Mouse (Mus musculus): Measurements from ENCODE around the gene Efhd1. TPM values are rescaled to one million over a fixed set of nuclear protein-coding genes. Genes with fewer than 3 reads are reported as not detected.

The Efhd1 gene
- polyA plus RNA-seq, 1 experiment from 2014 or later, result 1.1 TPM

DNA sequence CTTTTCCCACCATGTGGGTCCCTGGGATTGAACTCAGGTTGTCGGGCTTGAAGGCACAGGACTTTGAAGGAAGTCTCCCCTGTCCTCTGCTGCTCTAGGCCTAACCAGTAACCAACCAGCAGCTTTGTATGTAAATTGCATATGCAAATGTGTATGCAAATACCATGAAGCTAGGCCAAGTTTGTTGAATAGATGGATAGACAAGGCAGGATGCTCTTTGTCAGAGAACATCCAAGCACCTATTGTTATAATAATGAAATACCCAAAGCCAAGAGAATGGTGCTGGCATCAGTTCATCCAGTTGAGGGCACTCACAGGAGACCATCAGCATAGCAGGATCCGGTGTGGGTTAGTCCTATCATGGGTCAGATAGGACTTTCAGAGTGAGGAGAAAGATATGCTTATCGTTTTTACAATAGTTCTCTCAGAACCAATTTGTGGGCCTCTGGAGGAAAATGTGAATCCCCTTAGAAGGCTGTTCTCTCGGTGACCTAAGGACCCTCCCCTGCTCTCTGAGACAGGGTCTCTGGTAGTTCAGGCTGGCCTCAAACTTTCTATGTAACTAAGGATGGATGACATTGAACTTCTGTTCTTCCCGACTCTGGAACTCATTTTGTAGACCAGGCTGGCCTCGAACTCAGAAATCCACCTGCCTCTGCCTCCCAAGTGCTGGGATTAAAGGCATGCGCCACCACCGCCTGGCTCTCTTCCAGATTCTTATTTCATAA, 49.8 kb downstream of the Efhd1 start:
- H3K27ac ChIP-seq, result no peak overlapping the region
- H3K4me3 ChIP-seq, result no peak overlapping the region
- H3K9me3 ChIP-seq (replicated peaks), result peaks cover 5% of the 10 kb centered on the region; the same call in 1 of the 2 replicates
- no peaks in the 10 kb centered on the region for H3K36me3 ChIP-seq (ENCODE audit: poor library complexity, severe bottlenecking)
- H3K9ac ChIP-seq, result no peak overlapping the region
- peaks cover 7% of the 10 kb centered on the region; the same call in 1 of the 2 replicates for H3K4me1 ChIP-seq
- WGBS, result 92% methylated on average over 8 of the region's 8 CpGs
- ATAC-seq, result no peak
- no peak overlapping the region for H3K4me2 ChIP-seq
- no peaks in the 10 kb centered on the region for H3K27me3 ChIP-seq

DNA sequence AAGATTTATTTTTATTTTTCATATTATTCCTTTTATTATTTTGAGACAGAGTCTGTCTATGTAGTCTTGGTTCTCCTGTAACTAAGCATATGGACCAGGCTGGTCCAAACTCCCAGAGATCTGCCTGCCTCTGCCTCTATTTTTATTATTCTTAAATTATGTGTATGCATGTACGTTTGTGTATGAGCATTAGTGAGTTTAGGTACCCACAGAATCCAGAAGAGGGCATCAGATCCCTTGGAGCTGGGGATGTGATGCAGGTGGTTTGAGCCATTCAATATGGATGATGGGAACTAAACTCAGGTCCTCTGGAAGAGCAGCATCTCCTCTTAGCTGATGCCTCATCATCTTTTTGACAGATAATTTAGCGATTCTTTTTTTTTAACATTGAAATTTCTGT, 51.3 kb downstream of the Efhd1 start:
- H3K4me1 ChIP-seq, result peaks cover 7% of the 10 kb centered on the region; the same call in 1 of the 2 replicates
- H3K4me2 ChIP-seq, result no peak overlapping the region
- H3K9ac ChIP-seq, result no peak overlapping the region
- no peaks in the 10 kb centered on the region for H3K36me3 ChIP-seq (ENCODE audit: poor library complexity, severe bottlenecking)
- no peak for ATAC-seq
- H3K27ac ChIP-seq, result no peak overlapping the region
- 89% methylated on average over 2 of the region's 2 CpGs for WGBS
- H3K9me3 ChIP-seq (replicated peaks), result peaks cover 17% of the 10 kb centered on the region
- no peak overlapping the region for H3K4me3 ChIP-seq
- no peaks in the 10 kb centered on the region for H3K27me3 ChIP-seq

DNA sequence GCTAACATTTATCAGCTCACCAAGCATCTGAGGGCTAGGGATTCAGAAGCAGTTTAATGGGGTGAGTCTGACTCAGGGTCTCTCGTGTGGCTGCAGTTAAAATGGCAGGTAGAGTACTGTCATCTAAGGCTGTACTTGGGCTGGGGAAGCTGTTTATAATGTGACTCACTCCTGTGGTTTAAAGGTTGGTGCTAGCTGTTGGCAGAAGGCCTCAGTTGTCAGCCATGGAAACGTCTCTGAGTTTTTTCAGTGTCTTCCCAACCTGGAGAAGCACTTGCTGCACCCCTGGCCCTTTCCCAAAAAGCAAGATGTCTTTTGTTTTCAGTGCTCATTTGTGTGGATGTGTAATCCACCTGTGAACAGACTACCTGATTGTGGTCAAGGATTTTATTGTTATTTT, 51.7 kb downstream of the Efhd1 start:
- no peak overlapping the region for H3K27ac ChIP-seq
- ATAC-seq, result no peak
- H3K27me3 ChIP-seq, result no peaks in the 10 kb centered on the region
- 70% methylated on average over 2 of the region's 2 CpGs for WGBS
- H3K9me3 ChIP-seq (replicated peaks), result peaks cover 21% of the 10 kb centered on the region
- H3K4me2 ChIP-seq, result no peak overlapping the region
- H3K36me3 ChIP-seq (ENCODE audit: poor library complexity, severe bottlenecking), result no peaks in the 10 kb centered on the region
- no peak overlapping the region for H3K4me3 ChIP-seq
- H3K4me1 ChIP-seq, result peaks cover 7% of the 10 kb centered on the region; the same call in 1 of the 2 replicates
- no peak overlapping the region for H3K9ac ChIP-seq

DNA sequence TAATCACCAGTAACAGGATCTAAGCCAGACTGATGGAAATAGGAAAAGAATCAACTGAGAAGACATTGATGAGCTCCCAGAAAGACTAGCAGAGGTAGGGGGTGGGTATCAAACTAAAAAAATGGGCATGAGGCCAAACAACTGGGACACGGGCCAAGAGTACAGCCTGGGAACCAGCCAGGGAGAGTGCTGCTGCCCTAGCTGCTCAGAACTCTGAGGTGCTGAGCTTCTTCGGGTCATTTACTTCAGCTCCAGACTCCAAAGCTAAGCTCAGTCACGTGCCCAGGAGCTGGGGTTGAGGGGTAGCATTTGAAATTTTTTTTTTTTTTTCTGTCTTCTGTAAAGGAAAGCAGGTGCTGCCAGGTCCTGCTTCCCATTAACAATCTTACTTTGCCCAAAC, 52.5 kb downstream of the Efhd1 start:
- H3K9ac ChIP-seq, result no peak overlapping the region
- H3K9me3 ChIP-seq (replicated peaks), result peaks cover 29% of the 10 kb centered on the region
- no peak for ATAC-seq
- WGBS, result 37% methylated on average over 3 of the region's 3 CpGs
- H3K36me3 ChIP-seq (ENCODE audit: poor library complexity, severe bottlenecking), result no peaks in the 10 kb centered on the region
- no peaks in the 10 kb centered on the region for H3K27me3 ChIP-seq
- H3K4me3 ChIP-seq, result no peak overlapping the region
- no peak overlapping the region for H3K4me2 ChIP-seq
- no peak overlapping the region for H3K27ac ChIP-seq
- H3K4me1 ChIP-seq, result peaks cover 7% of the 10 kb centered on the region; the same call in 1 of the 2 replicates

DNA sequence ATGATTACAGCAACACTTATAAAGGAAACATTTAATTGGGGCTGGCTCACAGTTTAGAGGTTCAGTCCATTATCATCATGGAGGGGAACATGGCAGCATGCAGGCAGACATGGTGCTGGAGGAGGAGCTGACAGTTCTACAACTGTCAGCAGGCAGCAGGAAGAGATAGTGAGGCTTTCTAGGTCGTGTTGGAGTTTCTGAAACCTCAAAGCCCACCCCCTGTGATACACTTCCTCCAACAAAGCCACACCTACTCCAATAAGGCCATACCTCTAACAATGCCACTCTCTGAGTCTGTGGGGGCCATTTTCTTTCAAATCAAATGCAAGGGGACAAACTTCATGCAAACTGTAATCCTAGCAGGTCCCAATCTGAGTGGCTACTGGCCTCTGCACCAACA, 56.9 kb downstream of the Efhd1 start:
- Histone ChIP-seq H3K27me3 (no peaks in the 10 kb centered on the region), H3K27ac (no peak overlapping the region), H3K4me2 (no peak overlapping the region), H3K36me3 (ENCODE audit: poor library complexity, severe bottlenecking) (no peaks in the 10 kb centered on the region), H3K9me3 (replicated peaks) (peaks cover 31% of the 10 kb centered on the region), H3K4me3 (no peak overlapping the region), H3K4me1 (peaks cover 7% of the 10 kb centered on the region; the same call in 1 of the 2 replicates), H3K9ac (no peak overlapping the region)
- no peak for ATAC-seq
- 5% methylated on average over 1 of the region's 1 CpGs for WGBS

DNA sequence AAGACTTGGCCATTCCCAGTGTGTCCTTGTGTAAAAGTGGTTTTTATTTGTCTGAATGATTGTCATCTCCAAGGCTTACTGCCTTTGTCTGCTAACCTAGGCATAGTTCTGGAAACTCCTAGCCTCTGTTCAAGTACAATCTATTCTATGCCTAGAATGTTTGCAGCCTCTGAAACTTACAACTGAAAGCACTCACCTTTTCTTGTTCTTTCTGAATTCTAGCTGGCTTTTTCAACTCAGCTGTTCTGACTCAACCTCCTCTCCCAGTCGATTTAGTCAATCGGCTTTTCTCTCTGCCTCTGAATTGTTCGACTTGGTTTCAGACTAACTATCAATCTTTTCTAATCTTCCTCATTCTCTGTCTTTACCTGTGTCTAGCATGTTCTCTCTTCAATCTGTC, 58.6 kb downstream of the Efhd1 start:
- H3K27me3 ChIP-seq, result no peaks in the 10 kb centered on the region
- H3K4me1 ChIP-seq, result peaks cover 2% of the 10 kb centered on the region
- H3K4me2 ChIP-seq, result no peak overlapping the region
- no peak for ATAC-seq
- H3K36me3 ChIP-seq (ENCODE audit: poor library complexity, severe bottlenecking), result no peaks in the 10 kb centered on the region
- H3K9ac ChIP-seq, result no peak overlapping the region
- 91% methylated on average over 3 of the region's 3 CpGs for WGBS
- peaks cover 31% of the 10 kb centered on the region for H3K9me3 ChIP-seq (replicated peaks)
- H3K4me3 ChIP-seq, result no peak overlapping the region
- no peak overlapping the region for H3K27ac ChIP-seq

DNA sequence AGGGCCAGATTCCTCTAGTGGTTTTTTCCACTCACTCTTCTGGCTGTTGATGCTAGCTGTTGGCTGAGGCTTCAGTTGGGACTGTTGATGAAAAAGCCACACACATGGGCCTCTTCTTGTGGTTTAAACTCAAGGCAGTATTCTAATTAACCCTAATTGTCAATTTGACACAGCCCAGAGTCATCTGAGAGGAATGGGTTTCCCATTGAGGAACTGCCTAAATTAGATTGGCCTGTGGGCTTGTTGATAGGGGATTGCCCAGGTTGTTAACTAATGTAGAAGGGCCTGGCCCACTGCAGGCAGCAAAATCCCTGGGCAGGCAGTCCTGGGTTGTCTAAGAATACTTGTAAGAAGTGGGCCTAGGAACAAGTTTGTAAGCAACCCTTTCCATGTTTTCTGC, 60.5 kb downstream of the Efhd1 start:
- Histone ChIP-seq H3K27ac (no peak overlapping the region), H3K36me3 (ENCODE audit: poor library complexity, severe bottlenecking) (no peaks in the 10 kb centered on the region), H3K4me1 (peaks cover 15% of the 10 kb centered on the region), H3K9ac (no peak overlapping the region), H3K27me3 (no peaks in the 10 kb centered on the region), H3K4me2 (no peak overlapping the region), H3K4me3 (no peak overlapping the region), H3K9me3 (replicated peaks) (peaks cover 21% of the 10 kb centered on the region)
- ATAC-seq, result no peak

DNA sequence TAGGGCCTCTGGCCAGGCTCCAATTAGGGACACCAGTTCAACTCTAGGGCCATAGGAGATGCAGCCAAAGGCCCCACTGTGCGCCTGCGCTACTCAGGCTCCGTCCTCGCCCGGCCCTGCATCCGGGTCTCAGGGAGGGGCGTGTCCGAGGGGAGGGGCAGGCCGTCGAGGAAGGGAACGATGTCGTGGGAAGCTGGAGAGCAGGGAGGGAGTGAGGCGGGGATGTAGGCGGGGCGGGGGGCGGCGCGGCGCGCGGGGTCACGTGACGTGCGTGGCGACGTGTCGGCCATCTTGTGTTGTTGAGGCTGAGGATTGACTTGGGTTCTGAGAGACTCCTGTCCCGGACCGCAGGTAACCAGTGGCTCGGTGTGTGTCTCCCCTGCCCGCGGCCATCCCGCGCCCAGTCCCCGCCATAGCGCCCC, 62.6 kb downstream of the Efhd1 start, which contains the start of gene Gigyf2:
Gigyf2 (plus strand) TSS at position 257 of the 422 bp plus-strand sequence.
- H3K36me3 ChIP-seq (ENCODE audit: poor library complexity, severe bottlenecking), result peaks cover 3% of the 10 kb centered on the region; the same call in 1 of the 2 replicates
- H3K4me1 ChIP-seq, result peaks cover 15% of the 10 kb centered on the region
- WGBS, result 0% methylated on average over 18 of the region's 36 CpGs
- peak; percentile 97 for ATAC-seq
- peak within 1 kb of the TSS; percentile 84 for H3K4me2 ChIP-seq
- H3K27ac ChIP-seq, result peak within 1 kb of the TSS; percentile 89
- peak within 1 kb of the TSS; percentile 95 for H3K9ac ChIP-seq
- H3K27me3 ChIP-seq, result no peaks in the 10 kb centered on the region
- peaks cover 1% of the 10 kb centered on the region; the same call in 1 of the 2 replicates for H3K9me3 ChIP-seq (replicated peaks)
- H3K4me3 ChIP-seq, result peak within 1 kb of the TSS; percentile 97

DNA sequence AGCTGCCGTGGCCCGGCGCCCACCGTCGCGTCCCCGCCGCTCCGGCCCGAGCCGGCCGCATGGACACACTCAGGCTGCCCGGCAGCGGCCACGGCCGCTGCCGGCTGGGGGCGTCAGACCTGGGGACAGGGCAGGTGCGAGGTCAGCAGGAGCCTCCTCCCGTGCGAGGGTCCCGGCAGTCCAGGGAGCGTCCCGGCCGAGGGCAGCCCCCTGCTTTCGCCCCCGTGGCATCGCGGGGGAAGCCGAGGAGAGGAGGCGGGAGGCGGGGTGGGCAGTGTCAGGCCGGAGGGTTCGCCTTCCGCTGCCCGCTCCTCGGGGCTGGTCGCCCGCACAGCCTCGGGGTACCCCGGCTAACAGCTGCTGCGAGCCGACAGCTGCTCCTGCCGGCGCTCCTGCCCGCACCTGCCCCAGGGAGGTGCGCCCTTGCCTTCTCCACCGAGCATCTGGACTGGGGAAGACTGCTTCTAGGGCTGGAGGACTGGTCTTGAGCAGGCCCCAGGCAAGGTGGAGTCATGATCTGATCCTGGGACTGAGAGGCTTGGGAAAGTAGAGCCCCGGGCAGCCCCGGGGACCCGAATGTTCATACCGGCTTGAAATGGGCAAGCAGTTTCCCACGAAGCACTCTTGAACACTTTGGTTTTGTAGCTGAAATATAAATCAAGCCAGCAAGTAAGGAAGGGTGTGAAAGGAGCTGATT, 63.1 kb downstream of the Efhd1 start:
- no peaks in the 10 kb centered on the region for H3K9me3 ChIP-seq (replicated peaks)
- peak; percentile 58 for ATAC-seq
- H3K27ac ChIP-seq, result peak overlapping the region; percentile 89
- peaks cover 3% of the 10 kb centered on the region; the same call in 1 of the 2 replicates for H3K36me3 ChIP-seq (ENCODE audit: poor library complexity, severe bottlenecking)
- H3K4me1 ChIP-seq, result peaks cover 15% of the 10 kb centered on the region
- no peaks in the 10 kb centered on the region for H3K27me3 ChIP-seq
- WGBS, result under 1% methylated on average over 41 of the region's 53 CpGs
- H3K9ac ChIP-seq, result peak overlapping the region; percentile 95
- H3K4me2 ChIP-seq, result peak overlapping the region; percentile 84
- H3K4me3 ChIP-seq, result peak overlapping the region; percentile 97

DNA sequence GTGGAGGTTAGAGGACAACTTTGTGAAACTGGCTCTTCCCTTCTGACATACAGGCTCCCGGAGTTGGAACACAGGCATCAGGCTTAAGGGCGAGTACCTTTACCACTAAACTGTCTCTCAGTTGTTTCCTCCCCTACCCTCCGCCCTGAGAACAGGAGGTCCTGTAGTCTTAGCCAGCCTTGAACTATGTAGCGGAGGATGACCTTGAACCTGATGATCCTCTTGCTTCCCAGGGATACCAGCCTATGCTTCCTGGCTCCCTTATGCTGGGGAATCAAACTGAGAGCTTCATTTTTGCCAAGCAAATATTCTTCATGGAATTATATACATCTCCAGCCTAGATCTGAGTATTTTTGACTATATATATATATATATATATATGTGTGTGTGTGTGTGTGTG, 67.6 kb downstream of the Efhd1 start:
- Histone ChIP-seq H3K36me3 (ENCODE audit: poor library complexity, severe bottlenecking) (peaks cover 30% of the 10 kb centered on the region), H3K27ac (no peak overlapping the region), H3K9me3 (replicated peaks) (no peaks in the 10 kb centered on the region), H3K27me3 (no peaks in the 10 kb centered on the region), H3K4me2 (no peak overlapping the region), H3K4me3 (no peak overlapping the region), H3K4me1 (peaks cover 15% of the 10 kb centered on the region), H3K9ac (no peak overlapping the region)
- WGBS, result 96% methylated on average over 4 of the region's 4 CpGs
- no peak for ATAC-seq

DNA sequence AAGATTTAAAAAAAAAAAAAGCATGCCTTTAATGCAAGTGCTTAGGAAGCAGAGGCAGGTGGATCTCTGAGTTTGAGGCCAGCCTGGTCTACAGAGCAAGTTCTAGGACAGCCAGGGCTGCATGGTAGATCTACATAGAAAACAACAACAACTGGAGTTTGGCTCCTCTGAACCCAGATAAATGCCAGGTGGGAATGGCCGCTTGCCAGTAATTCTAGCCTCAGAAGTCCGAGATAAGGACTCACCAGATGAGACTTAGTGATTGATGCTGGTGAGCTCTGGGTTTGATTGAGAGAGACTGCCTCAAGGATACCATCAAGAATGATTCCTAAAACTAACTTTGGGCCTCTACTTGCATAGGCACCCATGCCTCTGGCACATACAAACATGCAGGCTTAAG, 86.4 kb downstream of the Efhd1 start:
- WGBS, result 96% methylated on average over 2 of the region's 2 CpGs
- Histone ChIP-seq H3K27me3 (no peaks in the 10 kb centered on the region), H3K9me3 (replicated peaks) (no peaks in the 10 kb centered on the region), H3K4me3 (no peak overlapping the region), H3K36me3 (ENCODE audit: poor library complexity, severe bottlenecking) (peaks cover 4% of the 10 kb centered on the region; the same call in 1 of the 2 replicates), H3K4me1 (no peaks in the 10 kb centered on the region), H3K4me2 (no peak overlapping the region), H3K9ac (no peak overlapping the region), H3K27ac (no peak overlapping the region)
- no peak for ATAC-seq

DNA sequence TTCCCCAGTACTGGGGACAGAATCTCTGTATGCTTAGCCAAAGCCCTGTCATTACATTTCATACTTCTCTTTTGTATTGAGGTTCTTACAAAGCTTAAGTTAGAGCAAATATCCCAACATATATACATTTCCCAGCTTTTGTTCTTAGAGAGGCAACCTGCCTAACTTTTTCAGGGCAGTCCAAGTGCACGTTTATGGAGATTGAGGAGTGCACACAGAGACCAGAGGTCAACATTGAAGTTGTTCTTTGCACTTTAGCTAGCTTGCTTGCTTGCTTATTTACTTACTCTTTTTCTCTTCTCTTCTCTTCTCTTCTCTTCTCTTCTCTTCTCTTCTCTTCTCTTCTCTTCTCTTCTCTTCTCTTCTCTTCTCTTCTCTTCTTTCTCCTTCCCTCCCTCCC, 96.1 kb downstream of the Efhd1 start:
- Histone ChIP-seq H3K9ac (no peak overlapping the region), H3K27ac (no peak overlapping the region), H3K27me3 (no peaks in the 10 kb centered on the region), H3K4me2 (no peak overlapping the region), H3K36me3 (ENCODE audit: poor library complexity, severe bottlenecking) (peaks cover 18% of the 10 kb centered on the region), H3K9me3 (replicated peaks) (no peaks in the 10 kb centered on the region), H3K4me3 (no peak overlapping the region), H3K4me1 (no peaks in the 10 kb centered on the region)
- 84% methylated on average over 1 of the region's 1 CpGs for WGBS
- no peak for ATAC-seq

Data from forebrain, embryonic 13.5 days (tissue).